Mouse (Mus musculus) G1E (cell line): ENCODE measurements around the gene Nsl1.

Experiments
- CTCF ChIP-seq: IDR thresholded peaks from 2 replicates; pipeline ENCODE4 v1.5.1; 2012; ENCODE audit warnings: low read depth, low read length, inconsistent platforms, mixed read lengths
- GATA1 ChIP-seq: IDR thresholded peaks from 2 replicates; pipeline ENCODE4 v1.6.1; 2012; ENCODE audit warnings: borderline replicate concordance, low read length, inconsistent platforms, mixed read lengths
- GATA2 ChIP-seq: IDR thresholded peaks from 2 replicates; pipeline ENCODE4 v1.6.1; 2012; ENCODE audit warnings: low read depth, low read length, inconsistent platforms, borderline replicate concordance
- POLR2AphosphoS5 ChIP-seq: IDR thresholded peaks from 2 replicates; pipeline ENCODE4 v1.6.1; 2012; ENCODE audit warnings: low read depth, low read length, inconsistent platforms; ENCODE audit not compliant: insufficient replicate concordance
- TAL1 ChIP-seq: conservative IDR thresholded peaks from 2 replicates; pipeline ENCODE4 v1.6.1; 2012; ENCODE audit warnings: low read depth, low read length, inconsistent platforms, mixed read lengths

- TF ChIP-seq CTCF (no peak), GATA1 (no peak), GATA2 (no peak), TAL1 (no peak), POLR2AphosphoS5 (no peak)
Measured at GRCm38 (mm10) chr1:191063700-191064099, 888 bp downstream of the Nsl1 start.
